Mouse (Mus musculus) E14TG2a.4 (cell line): ENCODE results near the gene Gm20379.

Source experiments
- CTCF ChIP-seq: conservative IDR thresholded peaks from 2 replicates; pipeline ENCODE4 v1.5.1; 2014; ENCODE audit warnings: low read length
- NANOG ChIP-seq: IDR thresholded peaks from 2 replicates; pipeline ENCODE4 v1.6.1; 2014; ENCODE audit warnings: borderline replicate concordance, low read length, mixed read lengths
- POU5F1 ChIP-seq: IDR thresholded peaks from 2 replicates; pipeline ENCODE4 v1.6.1; 2014; ENCODE audit warnings: low read length, borderline replicate concordance

GRCm38 (mm10) chr13:92296490-92296889 is 9.3 kb upstream of the Gm20379 start:
- TF ChIP-seq CTCF (no peak), NANOG (no peak), POU5F1 (no peak)
